Mouse (Mus musculus): ENCODE measurements around the gene Erich4. TPM values are rescaled to one million over a fixed set of nuclear protein-coding genes. Genes with fewer than 3 reads are reported as not detected.

The Erich4 gene
- polyA plus RNA-seq, 1 experiment: not detected

DNA sequence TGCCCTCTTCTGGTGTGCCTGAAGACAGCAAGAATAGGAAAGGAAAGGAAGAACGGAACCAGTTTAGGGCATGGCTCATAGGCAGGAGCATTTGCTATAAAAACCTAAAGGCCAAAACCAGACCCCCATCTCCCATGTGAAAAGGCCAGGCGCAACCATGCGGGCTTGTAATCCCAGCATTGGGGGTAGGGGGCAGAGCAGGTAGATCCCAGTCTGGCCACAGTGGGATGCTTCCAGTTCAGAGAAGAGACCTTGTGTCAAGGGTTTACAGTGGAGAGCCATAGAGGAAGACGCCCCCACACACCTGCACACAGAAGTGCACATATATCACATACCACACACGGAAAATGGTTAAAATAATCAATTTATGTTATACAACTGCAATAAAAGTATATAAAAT lies 1.6 kb downstream of the Erich4 start:
- Histone ChIP-seq H3K9me3 (replicated peaks; ENCODE audit: control insufficient read depth, insufficient read depth, low read length, poor library complexity, severe bottlenecking) (no peaks in the 10 kb centered on the region), H3K36me3 (ENCODE audit: control insufficient read depth, insufficient read depth, low read length, poor library complexity, severe bottlenecking) (no peaks in the 10 kb centered on the region), H3K27ac (ENCODE audit: insufficient read depth, low read length) (no peak overlapping the region), H3K9ac (ENCODE audit: low read depth, poor library complexity, severe bottlenecking) (no peak overlapping the region), H3K4me3 (ENCODE audit: low read depth, low read length) (no peak overlapping the region), H3K4me1 (ENCODE audit: control insufficient read depth, insufficient read depth, low read length) (no peaks in the 10 kb centered on the region), H3K27me3 (ENCODE audit: control insufficient read depth, insufficient read depth, low read length, poor library complexity, severe bottlenecking) (no peaks in the 10 kb centered on the region)
- peak; percentile 13 for TF ChIP-seq CTCF (IDR thresholded peaks at IDR 0.05; ENCODE audit: low read depth, low read length)
- no peak for TF ChIP-seq POLR2A (IDR thresholded peaks at IDR 0.05; ENCODE audit: insufficient read depth, low read length)
- no peak for TF ChIP-seq EP300 (IDR thresholded peaks at IDR 0.05; ENCODE audit: insufficient read depth, low read depth, low read length)

DNA sequence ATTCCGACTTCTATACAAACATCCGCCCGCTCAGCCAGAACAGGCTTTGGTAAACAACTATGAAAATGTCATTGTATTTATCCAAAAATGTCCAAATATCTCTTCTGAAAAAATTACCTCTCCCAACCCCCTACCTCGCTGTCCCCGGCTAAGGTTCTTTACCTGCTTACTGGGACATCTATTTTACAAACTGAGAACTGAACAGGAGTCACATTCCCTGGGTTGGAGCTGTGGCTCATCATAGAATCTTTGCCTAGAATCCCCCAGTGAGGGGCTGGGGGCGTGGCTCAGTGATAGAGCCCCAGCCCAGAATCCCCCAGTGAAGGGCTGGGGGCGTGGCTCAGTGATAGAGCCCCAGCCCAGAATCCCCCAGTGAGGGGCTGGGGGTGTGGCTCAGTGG lies 4.2 kb downstream of the Erich4 start:
- no peaks in the 10 kb centered on the region for H3K4me1 ChIP-seq (ENCODE audit: control insufficient read depth, insufficient read depth, low read length)
- no peak overlapping the region for H3K27ac ChIP-seq (ENCODE audit: insufficient read depth, low read length)
- H3K4me3 ChIP-seq (ENCODE audit: low read depth, low read length): no peak overlapping the region
- TF ChIP-seq CTCF (IDR thresholded peaks at IDR 0.05; ENCODE audit: low read depth, low read length) (no peak), EP300 (IDR thresholded peaks at IDR 0.05; ENCODE audit: insufficient read depth, low read depth, low read length) (no peak), POLR2A (IDR thresholded peaks at IDR 0.05; ENCODE audit: insufficient read depth, low read length) (no peak)
- H3K27me3 ChIP-seq (ENCODE audit: control insufficient read depth, insufficient read depth, low read length, poor library complexity, severe bottlenecking): no peaks in the 10 kb centered on the region
- no peak overlapping the region for H3K9ac ChIP-seq (ENCODE audit: low read depth, poor library complexity, severe bottlenecking)
- H3K9me3 ChIP-seq (replicated peaks; ENCODE audit: control insufficient read depth, insufficient read depth, low read length, poor library complexity, severe bottlenecking): no peaks in the 10 kb centered on the region
- no peaks in the 10 kb centered on the region for H3K36me3 ChIP-seq (ENCODE audit: control insufficient read depth, insufficient read depth, low read length, poor library complexity, severe bottlenecking)

DNA sequence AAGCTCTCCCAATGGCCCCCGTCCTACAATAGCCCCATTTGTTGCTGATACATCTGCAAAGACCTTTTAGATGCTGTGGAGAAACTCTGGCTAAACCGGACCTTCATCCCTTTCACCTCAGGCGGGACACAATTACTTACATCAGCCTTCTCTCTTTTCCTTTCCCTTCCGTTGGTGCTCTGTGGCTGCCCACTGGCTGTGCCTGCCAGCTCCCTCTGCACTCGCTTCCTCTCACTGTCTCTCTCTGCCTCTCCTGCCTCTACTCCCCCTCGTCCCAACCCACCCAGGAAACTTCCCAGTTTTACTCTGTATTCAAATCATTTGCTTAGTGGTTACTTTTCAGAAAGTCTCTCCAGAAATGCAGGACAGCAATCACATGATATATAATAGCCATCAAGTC lies 5.6 kb downstream of the Erich4 start:
- Histone ChIP-seq H3K36me3 (ENCODE audit: control insufficient read depth, insufficient read depth, low read length, poor library complexity, severe bottlenecking) (no peaks in the 10 kb centered on the region), H3K9ac (ENCODE audit: low read depth, poor library complexity, severe bottlenecking) (no peak overlapping the region), H3K27me3 (ENCODE audit: control insufficient read depth, insufficient read depth, low read length, poor library complexity, severe bottlenecking) (no peaks in the 10 kb centered on the region), H3K27ac (ENCODE audit: insufficient read depth, low read length) (no peak overlapping the region), H3K4me3 (ENCODE audit: low read depth, low read length) (no peak overlapping the region), H3K9me3 (replicated peaks; ENCODE audit: control insufficient read depth, insufficient read depth, low read length, poor library complexity, severe bottlenecking) (no peaks in the 10 kb centered on the region), H3K4me1 (ENCODE audit: control insufficient read depth, insufficient read depth, low read length) (no peaks in the 10 kb centered on the region)
- TF ChIP-seq CTCF (IDR thresholded peaks at IDR 0.05; ENCODE audit: low read depth, low read length) (no peak), EP300 (IDR thresholded peaks at IDR 0.05; ENCODE audit: insufficient read depth, low read depth, low read length) (no peak), POLR2A (IDR thresholded peaks at IDR 0.05; ENCODE audit: insufficient read depth, low read length) (no peak)

DNA sequence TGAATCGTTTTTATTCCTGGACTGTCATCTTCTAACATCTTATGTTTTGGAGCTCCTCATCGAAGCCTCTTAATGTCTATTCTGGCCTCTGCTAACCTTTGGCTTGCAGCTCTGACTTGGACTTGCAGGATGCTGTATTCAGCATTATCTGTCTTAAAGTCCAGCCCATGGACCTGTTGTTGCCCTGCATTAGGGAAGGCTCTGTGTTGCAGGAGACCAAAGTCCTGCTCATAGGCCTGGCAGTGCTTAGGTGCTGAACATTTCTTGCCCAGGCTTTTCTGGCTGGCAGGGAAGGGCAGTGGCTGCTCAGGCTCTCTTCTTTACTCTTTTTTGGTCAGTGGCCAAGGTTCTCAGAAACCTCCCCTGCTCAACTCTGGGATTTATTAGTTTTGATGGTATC lies 8.5 kb downstream of the Erich4 start:
- TF ChIP-seq EP300 (IDR thresholded peaks at IDR 0.05; ENCODE audit: insufficient read depth, low read depth, low read length): no peak
- TF ChIP-seq CTCF (IDR thresholded peaks at IDR 0.05; ENCODE audit: low read depth, low read length): no peak
- no peak for TF ChIP-seq POLR2A (IDR thresholded peaks at IDR 0.05; ENCODE audit: insufficient read depth, low read length)

DNA sequence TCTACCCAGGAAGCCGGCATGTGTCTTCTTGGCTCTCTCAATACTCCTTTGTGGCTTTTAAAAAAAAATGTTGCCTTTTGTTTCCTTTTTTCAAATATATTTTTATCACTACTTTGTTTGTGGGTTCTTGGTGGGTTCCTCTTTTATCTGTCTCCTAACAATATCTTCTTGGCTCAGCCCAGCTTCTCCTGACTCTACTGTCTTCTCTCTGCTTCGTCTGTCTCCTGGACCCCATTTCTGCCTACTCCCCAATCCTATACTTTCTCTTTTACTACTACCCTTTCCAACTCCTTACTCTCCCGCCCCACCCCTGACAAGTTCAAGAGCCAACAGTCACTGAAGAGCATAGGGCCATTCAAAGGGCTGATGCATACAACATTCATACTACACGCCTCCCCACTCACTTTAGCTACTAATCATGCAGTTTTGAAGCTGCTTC lies 9.0 kb downstream of the Erich4 start:
- Histone ChIP-seq H3K9ac (ENCODE audit: low read depth, poor library complexity, severe bottlenecking) (no peak overlapping the region), H3K27ac (ENCODE audit: insufficient read depth, low read length) (no peak overlapping the region), H3K9me3 (replicated peaks; ENCODE audit: control insufficient read depth, insufficient read depth, low read length, poor library complexity, severe bottlenecking) (no peaks in the 10 kb centered on the region), H3K4me1 (ENCODE audit: control insufficient read depth, insufficient read depth, low read length) (no peaks in the 10 kb centered on the region), H3K4me3 (ENCODE audit: low read depth, low read length) (no peak overlapping the region), H3K27me3 (ENCODE audit: control insufficient read depth, insufficient read depth, low read length, poor library complexity, severe bottlenecking) (no peaks in the 10 kb centered on the region), H3K36me3 (ENCODE audit: control insufficient read depth, insufficient read depth, low read length, poor library complexity, severe bottlenecking) (no peaks in the 10 kb centered on the region)
- TF ChIP-seq EP300 (IDR thresholded peaks at IDR 0.05; ENCODE audit: insufficient read depth, low read depth, low read length): no peak

More for the DNA sequence above, 8.5 kb downstream of the Erich4 start:
- no peaks in the 10 kb centered on the region for H3K4me1 ChIP-seq (ENCODE audit: control insufficient read depth, insufficient read depth, low read length)
- H3K9ac ChIP-seq (ENCODE audit: low read depth, poor library complexity, severe bottlenecking): no peak overlapping the region
- no peaks in the 10 kb centered on the region for H3K27me3 ChIP-seq (ENCODE audit: control insufficient read depth, insufficient read depth, low read length, poor library complexity, severe bottlenecking)
- H3K36me3 ChIP-seq (ENCODE audit: control insufficient read depth, insufficient read depth, low read length, poor library complexity, severe bottlenecking): no peaks in the 10 kb centered on the region
- H3K9me3 ChIP-seq (replicated peaks; ENCODE audit: control insufficient read depth, insufficient read depth, low read length, poor library complexity, severe bottlenecking): no peaks in the 10 kb centered on the region
- H3K4me3 ChIP-seq (ENCODE audit: low read depth, low read length): no peak overlapping the region
- no peak overlapping the region for H3K27ac ChIP-seq (ENCODE audit: insufficient read depth, low read length)

DNA sequence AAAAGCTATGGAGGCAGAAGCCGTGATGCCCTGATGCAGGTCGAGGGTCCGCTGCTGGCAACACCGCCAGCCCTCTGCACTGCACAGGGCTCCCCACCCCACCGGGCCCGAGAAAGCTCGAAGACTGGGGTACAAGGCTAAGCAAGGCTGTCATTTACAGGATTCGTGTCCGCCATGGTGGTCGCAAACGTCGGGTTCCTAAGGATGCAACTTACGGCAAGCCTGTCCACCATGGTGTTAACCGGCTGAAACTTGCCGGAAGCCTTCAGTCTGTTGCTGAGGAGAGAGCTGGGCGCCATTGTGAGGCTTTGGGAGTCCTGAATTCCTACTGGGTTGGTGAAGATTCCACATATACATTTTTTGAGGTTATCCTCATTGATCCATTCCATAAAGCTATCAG lies 14.3 kb downstream of the Erich4 start:
- H3K27ac ChIP-seq (ENCODE audit: insufficient read depth, low read length): no peak overlapping the region
- no peaks in the 10 kb centered on the region for H3K9me3 ChIP-seq (replicated peaks; ENCODE audit: control insufficient read depth, insufficient read depth, low read length, poor library complexity, severe bottlenecking)
- TF ChIP-seq POLR2A (IDR thresholded peaks at IDR 0.05; ENCODE audit: insufficient read depth, low read length) (no peak), EP300 (IDR thresholded peaks at IDR 0.05; ENCODE audit: insufficient read depth, low read depth, low read length) (no peak), CTCF (IDR thresholded peaks at IDR 0.05; ENCODE audit: low read depth, low read length) (no peak)
- H3K27me3 ChIP-seq (ENCODE audit: control insufficient read depth, insufficient read depth, low read length, poor library complexity, severe bottlenecking): no peaks in the 10 kb centered on the region
- H3K9ac ChIP-seq (ENCODE audit: low read depth, poor library complexity, severe bottlenecking): peak overlapping the region; percentile 6; the same call in 1 of the 2 replicates
- H3K36me3 ChIP-seq (ENCODE audit: control insufficient read depth, insufficient read depth, low read length, poor library complexity, severe bottlenecking): no peaks in the 10 kb centered on the region
- no peaks in the 10 kb centered on the region for H3K4me1 ChIP-seq (ENCODE audit: control insufficient read depth, insufficient read depth, low read length)
- H3K4me3 ChIP-seq (ENCODE audit: low read depth, low read length): peak overlapping the region; percentile 56
